Mouse (Mus musculus) CD4-positive naive resting alpha-beta T cell, adult 57 days (primary cell): ENCODE results near the gene Ercc6l2. TPM values are rescaled to one million over a fixed set of nuclear protein-coding genes. Genes with fewer than 3 reads are reported as not detected.

Experiments
- total RNA-seq: library from RNA; stranded (reverse); gene quantifications from one replicate; pipeline ENCODE4 v1.2.4, GENCODE M21; 2023

Ercc6l2 gene
- total RNA-seq, result 27.5 TPM

GRCm38 (mm10) chr13:63814746-63815681 is at the start of gene Ercc6l2:
TSS of gene Ercc6l2 (plus strand) at chr13:63815240.

Other genes starting within 250 kb of the Ercc6l2 start
- gene Ptch1, start 241.6 kb upstream of the Ercc6l2 start, total RNA-seq, result 32.3 TPM